Mouse (Mus musculus) ovary, postnatal 14 days (tissue): Measurements from ENCODE around the gene Tbck.

Experiments used
- DNase-seq: peaks from one replicate; pipeline ENCODE4 v3.0.0; 2022; ENCODE audit warnings: low spot score

Gene Tbck

GRCm38 (mm10) chr3:132756274-132756673, 72.3 kb downstream of the Tbck start:
- DNase-seq = no peak

DNA sequence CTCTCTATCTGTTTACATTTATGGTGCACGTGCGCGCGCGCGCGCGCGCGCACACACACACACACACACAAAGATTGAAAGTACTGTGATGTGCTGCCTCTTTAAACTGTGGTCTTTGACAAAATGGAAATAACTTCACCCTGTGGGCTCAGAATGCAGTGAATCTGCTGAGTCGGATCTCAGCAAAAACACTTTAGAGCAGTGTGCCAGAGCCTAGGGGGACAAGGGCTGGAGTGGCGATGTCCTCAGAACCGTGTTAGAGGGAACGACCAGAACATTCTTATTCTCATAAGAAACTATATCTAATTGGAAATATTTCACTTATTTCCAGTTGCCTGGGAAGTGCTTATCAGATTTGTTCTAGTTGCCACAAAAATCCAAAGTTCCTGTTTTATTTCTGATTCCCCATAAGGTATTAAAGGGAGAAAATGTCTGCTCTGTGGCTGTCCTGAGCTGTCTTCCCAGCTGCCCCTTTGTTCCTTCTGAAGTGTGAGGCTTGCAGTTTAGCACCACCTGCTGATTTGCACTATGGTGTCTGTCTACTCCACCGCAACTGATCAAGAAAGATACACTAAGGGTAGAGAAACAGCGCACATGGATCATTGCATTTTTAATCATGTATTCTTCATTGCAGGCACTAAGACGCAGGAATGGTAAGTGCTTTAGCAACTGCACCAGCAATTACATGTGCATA, 82.2 kb downstream of the Tbck start:
- no peak for DNase-seq

GRCm38 (mm10) chr3:132772054-132772453, 88.1 kb downstream of the Tbck start:
- DNase-seq = no peak

- no peak for DNase-seq
Observed at GRCm38 (mm10) chr3:132776686-132777085, 92.7 kb downstream of the Tbck start.

DNA sequence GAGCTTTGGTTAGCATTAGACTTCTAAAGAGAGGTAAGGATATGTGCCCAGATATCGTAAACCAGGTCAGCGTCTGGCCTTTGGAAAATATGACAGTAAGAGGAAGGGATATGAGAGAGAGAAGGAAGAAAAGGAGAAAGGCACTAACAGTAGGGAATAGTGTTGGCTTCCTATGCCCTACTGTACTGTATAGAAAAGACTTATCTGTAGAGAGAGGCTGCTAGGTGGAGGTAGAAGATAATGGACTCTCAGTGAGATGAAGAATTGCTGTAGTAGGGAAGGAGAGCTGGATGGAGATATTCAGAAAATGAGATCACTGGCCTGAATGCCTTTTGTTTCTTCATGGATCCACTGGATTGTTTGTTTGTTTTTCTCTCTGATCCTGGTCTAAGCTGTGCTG, 97.2 kb downstream of the Tbck start:
- no peak for DNase-seq

DNA sequence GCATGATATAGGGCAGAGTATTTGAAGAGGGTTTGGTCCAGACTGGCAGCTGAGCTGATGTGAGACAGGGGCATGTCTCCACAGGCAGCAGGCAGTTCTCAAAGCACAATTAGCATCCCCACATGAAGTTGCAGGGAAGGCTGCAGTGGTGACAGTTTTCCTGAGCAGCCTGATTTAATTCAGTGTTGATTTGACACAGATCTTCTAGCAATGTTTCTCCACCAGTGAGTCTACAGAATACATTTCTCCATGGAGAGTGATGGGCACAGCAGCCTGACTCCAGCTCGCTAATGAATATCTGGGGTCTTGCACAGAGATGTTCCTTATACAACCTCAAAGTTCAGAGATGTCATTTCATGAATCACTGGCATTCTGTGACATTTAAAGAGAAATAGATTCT, 99.1 kb downstream of the Tbck start:
- DNase-seq = no peak

DNA sequence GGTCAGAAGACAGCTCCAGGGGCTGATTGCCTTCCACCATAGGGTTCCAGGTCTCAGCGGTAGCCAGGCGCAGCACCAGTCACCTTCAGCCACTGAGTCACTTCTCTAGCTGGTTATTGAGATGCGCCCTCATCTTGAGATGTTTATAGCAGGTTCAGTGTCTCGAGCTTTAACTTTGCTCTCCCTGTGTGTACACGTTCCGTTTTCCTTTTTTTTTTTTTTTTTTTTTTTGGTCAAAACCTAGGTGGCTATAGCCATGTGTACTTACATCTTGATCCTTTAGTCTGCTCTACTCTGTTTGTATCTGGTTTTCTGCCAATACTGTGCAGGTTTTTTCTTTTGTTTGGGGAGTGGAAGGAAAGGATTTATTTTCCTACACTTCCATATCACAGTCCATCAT, 100.8 kb downstream of the Tbck start:
- no peak for DNase-seq

DNA sequence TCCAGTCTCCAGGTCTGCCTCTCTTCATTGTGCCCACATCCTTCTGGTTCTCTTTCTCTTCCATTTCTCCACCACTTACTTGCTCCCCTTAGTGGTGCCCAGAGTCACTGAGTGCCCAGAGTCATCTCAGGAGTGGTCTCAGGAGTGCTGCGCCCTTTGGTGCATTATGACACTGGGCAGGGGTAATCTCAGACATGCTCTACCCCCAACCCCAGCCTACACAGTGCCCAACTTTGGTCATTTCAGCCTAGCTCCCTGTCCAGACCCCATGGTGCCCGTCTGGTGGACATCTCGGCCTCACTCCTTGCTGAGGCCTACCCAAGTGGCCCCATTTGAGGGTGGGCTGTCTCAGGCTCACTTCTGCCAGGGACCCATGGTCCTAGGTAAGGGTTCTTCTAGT, 102.7 kb downstream of the Tbck start:
- no peak for DNase-seq

DNA sequence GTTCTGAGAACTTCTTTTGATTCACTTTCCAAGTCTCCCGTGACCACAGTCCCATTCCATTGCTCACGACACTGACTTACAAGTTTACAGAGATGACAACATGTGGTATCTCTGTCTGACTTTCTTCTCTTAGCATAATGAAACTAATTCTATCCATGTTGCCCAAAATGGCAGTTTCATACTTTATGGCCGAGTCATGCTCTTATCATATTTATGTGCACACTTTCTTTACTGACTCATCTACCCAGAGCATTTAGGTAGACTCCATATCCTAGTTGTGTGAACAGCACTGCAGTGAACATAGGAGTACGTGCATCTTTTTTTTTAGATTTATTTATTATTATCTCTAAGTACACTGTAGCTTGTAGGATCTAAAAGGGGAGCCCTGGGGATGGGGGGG, 103.8 kb downstream of the Tbck start:
- DNase-seq = no peak

DNA sequence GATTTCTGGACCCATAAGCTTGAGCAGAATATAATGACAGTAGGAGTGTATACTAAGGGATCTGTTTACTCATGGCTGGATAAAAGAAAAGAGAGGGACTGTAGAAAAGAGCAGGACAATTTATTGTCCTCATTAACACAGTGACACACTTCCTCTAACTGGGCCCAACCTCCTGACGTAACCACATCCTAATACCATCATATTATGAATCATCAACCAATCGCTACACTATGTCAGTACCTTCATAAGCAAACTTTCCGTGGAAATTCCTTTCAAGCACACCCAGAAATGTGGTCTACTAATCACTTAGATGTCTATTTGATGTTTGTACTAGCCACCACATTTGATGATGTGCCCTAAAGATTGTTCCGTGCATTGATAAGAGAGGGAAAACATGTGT, 107.2 kb downstream of the Tbck start:
- DNase-seq = no peak

DNA sequence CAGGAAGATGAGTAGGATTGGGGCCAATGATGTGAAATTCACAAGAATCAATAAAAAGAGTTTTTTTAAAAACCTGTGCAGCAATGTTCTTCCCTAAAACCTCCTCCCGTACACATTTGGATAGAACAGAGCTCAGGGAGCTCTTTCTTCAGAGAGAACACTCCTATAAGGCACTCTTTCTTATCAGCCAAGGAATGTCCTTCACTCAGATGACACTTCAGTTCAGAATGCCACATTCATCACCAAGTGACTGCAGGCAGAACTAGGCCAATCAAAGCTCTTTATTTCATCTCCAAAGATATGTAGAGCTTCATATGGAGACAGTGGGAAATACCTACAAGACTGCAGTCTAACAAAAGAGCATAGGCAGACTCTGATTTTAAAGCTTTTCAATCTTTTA, 116.3 kb downstream of the Tbck start:
- no peak for DNase-seq

DNA sequence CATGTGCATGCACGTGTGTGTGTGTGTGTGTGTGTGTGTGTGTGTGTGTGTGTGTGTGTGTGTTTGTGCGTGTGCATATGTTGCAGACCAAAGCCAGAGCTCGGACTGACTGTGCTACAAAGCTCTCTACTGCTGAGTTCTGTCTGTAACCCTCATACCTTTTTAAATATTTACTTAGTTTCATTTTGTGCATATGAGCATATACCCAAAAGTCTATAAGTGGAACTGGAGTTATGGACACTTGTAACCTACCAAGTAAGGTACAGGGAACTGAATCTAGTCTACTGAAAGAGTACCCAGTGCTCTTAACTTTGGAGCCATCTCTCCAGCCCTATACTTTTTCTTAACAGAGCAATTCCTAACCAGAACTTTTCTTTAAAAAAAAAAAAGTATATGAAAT, 118.0 kb downstream of the Tbck start:
- no peak for DNase-seq

GRCm38 (mm10) chr3:132807888-132808579, 124.1 kb downstream of the Tbck start:
- no peak for DNase-seq

DNA sequence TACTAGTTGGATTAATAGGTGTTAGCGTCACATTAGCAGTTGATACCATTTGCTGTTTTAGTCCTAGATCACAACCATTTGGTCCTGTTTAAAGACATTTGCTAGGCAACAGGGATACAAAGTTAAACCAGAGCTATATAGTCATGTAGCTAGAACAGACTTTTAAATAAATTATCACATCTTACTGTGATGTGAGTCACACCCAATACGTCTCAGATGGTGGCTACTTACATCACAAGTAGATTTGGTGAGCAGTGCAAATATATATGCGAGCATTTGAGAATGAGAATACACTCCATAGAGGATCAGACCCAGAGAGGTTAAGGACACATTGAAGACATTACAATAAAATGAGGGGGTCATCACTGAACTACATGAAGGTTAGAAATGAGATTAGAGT, 125.0 kb downstream of the Tbck start:
- DNase-seq = no peak

DNA sequence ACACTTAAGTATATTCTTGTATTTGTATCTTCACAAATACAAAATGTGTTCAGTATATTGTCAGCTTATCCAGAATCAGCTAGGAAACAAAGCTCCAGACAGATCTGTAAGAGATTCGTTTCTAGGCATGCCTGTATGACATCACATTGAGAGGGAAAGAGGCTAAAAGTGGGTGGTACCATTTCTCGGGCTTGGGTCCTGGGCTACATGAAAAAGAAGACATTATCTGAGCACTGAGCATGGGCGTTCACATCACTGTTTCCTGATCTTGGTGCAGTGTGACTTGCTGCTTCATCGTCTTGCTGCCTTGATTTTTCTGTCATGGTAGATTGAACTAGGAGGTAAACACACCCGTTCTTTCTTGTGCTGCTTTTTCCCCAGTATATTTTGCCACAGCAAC, 127.8 kb downstream of the Tbck start:
- no peak for DNase-seq

DNA sequence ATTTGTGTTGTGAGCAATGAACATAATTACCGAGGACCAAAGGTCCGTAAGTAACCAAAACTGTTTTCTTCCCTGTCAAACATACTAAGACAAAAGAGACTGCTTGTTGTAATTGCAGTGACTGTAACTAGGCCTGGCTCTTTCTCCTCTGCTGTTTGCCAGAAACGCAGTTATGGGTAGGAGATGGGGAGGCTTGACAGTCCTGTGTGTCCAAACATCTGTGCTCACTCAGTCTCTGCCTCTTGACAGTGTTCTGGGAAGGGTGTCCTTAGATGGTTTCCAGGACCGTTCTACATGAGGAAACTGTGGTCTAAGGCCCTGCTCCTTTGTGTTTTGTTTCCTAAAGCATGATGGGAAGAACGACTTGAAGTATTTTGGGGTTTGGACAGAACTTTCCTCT, 128.4 kb downstream of the Tbck start:
- DNase-seq = no peak

DNA sequence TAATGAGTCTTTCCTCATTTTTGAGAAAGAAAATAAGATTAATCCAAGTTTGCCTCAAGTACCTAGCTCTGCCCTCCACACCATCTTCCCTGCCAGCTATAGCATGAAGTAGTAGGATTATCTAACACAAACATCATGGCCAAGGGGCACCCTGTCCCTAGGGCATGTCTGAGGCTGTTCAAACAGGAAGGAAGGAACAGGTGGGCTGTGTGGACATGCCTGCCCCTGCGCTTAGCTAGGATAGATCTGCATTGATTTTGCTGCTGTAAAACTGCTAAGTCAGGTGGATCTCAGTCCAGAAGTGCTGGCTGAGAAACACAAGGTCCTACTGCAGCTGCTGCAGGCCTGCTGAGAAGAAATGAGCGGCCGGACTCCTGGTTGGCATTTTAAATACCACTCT, 129.2 kb downstream of the Tbck start:
- no peak for DNase-seq

DNA sequence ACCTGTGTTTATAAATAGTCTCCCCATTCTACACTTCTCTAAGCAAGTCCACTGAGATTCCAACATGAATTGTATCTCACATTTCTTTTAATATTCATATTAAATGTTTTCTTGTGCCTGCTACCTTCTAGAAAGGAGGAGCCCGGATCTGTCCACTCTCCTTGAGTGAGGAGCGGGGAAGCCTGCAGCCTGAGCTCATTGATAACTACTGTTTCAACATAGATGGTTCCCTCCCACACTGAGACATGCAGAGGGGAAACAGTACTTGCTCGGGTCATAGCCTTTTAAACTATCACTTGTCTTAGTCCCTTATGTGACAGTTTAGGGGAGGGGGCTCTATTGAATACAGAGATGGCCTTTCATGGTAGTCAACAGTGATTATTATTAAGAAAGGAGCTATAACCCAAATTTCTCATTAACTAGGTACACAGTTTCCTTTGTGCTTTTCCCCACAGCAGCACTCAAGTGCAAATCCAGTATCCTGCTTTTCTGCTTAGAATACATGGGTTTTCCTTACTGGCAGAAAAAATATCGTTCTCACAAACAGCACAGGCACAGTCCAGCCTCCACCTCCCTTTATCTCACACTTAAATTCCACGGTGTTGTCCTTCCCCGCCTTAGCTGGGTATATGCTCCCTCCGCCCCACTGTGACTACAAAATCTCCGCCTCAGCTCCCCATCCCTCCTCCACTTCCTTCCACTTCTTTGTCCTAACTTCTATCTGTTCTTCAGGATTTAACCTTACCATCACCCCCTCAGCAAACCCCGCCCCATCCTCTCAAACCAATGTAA, 130.0 kb downstream of the Tbck start:
- no peak for DNase-seq

GRCm38 (mm10) chr3:132814791-132815496, 131.0 kb downstream of the Tbck start:
- DNase-seq = no peak

DNA sequence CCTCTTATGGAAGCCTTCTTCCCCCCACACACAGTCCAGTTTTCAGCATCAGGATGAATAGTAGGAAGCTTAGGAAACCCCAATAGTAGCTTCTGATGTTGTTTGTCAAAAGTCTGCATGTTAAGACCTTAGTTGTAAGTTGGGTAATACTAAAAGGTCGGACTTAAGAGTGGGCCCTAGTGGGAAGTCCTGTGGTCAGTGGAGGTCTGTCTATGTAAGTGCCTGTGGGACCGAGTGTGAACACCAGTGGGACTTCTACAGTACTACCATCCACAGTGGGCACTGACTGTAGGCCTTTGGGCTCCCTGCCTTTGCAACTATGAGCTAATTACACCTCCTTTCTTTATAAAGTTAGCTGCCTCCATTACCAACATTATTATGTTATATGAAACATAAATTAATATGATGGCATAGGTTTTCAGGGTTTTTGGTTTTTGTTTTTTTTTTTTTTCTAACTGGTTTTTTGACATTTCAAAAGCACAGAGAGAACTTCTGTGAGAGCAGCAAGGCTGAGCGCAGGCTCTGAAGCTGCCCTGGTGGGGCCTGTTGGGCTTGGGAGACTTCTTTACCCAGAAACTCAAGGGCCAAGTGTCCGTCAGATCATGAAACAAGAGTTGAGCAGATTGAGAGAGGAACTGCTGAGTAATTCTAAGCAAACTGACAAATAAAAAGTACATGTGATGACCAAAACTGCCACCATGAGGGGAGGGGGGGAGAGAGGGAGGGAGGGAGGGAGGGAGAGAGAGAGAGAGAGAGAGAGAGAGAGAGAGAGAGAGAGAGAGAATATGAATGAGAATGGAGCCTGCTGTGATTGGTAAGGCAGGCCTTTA, 131.8 kb downstream of the Tbck start:
- no peak for DNase-seq

GRCm38 (mm10) chr3:132819408-132819807, 135.5 kb downstream of the Tbck start:
- no peak for DNase-seq
